Mouse (Mus musculus) heart, adult 8-10 months (tissue): Measurements from ENCODE around the gene Tbc1d10c. TPM values are rescaled to one million over a fixed set of nuclear protein-coding genes. Genes with fewer than 3 reads are reported as not detected.

Experiments
- DNase-seq: peaks from one replicate; pipeline ENCODE4 v3.0.0; 2022; ENCODE audit warnings: low spot score
- total RNA-seq, 4 experiments: library from RNA; stranded (reverse); gene quantifications; 2 replicates each; pipeline ENCODE4 v1.2.4; 2022

The Tbc1d10c gene
- total RNA-seq, 4 experiments from 2014 or later: 8.6 to 19.6 (median 12.4) TPM

DNA sequence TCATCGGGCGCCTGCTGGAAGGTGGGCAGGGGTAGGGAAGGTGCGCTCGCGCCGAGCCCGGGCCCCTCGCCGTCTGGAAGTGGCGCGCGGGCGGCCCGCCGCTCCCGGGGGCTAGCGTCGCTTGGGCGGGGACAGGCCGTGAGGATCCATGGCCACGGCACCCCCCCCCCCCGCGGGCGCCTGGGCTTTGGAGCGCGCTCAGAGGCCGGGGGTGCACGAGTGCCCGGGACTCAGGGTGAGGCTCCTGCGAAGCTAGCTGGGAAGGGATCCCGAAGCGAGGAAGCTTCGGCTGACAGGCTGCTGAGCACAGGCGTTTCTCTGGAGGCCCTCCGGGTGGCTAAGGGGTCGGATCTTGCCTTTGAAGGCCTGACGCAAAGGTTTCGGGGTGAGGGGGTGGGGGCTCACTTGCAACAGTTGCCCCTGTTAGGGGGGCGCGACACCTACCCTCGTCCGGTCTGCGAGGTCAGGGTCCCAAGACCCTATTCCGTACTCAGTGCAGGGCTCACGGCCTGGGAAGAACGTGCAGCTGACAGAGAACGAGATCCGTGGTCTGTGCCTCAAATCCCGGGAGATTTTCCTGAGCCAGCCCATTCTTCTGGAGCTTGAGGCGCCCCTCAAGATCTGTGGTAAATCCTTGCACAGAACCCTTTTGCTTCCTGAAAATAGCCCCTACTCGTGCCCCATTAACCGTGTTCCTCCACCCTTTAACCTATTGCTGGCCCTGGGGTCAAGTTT, 1.3 kb upstream of the Tbc1d10c start:
- DNase-seq: no peak

DNA sequence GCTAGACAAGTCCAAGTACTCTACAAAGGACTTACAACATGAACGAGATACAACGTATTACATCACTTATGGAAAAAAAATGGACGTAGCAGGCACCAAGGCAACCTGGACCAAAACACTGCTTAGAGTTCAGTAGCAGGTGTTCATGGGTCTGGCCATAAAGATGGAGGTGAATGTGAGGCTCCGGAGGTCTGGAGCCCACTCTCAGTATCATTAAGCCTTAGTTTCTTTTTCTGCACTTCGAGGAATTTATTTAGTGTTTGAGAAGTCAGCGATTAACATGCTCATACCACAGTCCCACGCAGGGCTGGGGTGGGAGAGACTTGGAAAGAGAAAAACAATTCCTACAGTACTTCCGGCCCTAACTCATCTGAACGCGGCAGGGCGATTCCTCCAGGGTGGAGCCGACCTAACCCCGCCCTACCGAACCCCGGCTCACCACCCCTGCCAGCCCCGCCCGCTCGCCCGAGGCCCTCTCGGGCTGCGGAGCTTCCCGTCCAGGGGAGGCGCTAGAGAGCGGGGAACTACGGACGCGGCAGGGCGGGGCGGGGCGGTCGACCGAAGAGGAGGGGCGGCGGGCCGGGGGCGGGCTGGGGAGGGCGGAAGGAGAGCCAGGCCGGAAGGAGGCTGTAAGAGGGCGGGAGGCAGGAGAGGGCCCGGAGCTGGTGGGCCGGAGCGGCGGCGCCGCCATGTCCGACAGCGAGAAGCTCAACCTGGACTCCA, 605 bp upstream of the Tbc1d10c start, which contains the start of gene Ppp1ca:
Gene Ppp1ca (plus strand): TSS at position 538 of the 723 bp plus-strand sequence.
- peak; percentile 92 for DNase-seq

DNA sequence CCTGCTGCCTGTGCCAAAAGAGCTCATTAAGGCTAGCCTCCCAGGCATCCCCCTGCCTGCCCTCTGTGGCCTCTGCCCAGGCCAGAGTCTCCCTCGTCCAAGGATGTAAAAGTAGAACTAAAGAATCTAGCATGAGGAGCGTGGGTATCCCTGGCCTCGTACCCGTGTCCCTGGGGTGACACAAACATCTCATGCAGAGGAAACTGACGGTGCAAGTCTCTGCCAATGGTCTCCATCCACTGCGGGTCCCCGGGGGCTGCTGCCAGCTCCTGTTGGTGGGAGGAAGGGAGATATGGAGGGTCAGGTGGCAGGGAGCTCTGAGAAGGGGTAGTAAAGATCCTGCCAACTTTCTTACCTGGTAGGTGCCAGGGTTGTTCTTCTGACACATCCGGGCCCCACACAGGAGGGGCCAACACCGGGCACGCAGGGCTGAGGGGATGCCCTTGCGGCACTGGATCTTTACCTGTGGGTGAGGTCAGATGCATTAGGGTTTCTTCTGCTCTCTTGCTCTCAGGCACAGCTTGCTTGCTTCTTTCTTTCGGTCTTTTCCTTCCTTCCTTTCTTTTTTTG, 1.9 kb downstream of the Tbc1d10c start:
- no peak for DNase-seq

DNA sequence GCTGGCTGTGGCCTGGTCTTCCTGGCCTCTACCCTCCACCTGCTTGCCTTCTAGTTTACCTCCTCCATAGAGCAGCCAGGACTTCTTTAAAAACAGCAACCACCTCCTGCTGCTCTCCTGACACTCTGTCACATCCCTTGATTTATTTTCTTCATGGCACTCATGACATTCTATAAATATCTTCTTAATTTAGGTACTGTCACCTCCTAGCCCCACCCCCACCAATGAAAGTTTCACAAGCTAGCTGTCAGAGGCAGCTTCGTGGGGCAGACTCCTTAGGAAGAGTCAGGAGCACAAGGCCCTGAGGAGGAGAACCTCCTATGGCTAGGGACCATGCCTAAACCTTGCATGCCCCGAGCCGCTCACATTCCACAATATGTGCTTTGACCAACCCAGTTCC, 3.8 kb downstream of the Tbc1d10c start:
- no peak for DNase-seq

DNA sequence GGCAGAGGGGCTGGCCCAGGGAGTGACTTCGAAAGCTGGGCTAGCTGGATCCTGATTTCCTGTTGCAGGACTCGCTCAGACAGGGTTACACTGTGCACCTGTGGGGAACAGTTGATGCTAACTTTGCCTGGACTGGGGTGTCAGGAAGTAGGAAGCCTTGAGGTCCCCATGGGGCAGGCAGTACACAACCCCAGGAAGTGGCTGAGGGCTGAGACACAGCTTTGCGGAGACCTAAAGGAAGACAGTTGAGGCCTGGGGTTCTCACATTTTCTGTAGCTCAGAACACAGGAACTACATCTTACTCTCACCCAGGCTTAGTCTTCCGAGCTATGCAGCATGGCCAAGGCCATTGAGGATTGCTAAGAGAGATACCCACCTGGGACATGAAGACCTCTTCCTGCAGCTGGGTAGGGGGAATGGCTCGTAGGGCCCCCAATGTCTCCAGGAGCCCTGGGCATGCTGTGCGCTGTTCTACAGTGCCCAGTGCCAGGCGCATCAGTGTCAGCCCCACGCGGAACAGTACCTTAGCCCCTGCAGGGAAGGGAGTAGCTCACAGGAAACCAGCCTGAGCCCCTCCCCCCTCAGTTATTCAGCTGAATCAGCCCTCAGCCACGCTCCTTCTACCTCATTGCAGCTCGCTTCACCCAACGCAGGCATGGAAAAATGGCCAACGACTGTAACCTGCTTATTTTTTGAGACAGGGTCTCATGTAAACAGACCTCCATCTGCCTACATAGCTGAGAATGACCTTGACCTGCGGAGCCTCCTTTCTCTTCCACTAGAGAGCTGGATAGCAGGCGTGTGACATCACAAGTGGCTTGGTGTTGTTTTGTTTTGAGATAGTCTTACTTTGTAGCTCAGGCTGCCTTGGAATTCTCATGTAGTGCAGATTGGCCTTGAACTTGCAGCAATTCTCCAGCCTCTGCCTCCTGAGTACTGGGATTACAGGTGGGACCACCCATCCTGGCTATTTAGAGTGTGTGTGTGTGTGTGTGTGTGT, 5.8 kb downstream of the Tbc1d10c start:
- no peak for DNase-seq

DNA sequence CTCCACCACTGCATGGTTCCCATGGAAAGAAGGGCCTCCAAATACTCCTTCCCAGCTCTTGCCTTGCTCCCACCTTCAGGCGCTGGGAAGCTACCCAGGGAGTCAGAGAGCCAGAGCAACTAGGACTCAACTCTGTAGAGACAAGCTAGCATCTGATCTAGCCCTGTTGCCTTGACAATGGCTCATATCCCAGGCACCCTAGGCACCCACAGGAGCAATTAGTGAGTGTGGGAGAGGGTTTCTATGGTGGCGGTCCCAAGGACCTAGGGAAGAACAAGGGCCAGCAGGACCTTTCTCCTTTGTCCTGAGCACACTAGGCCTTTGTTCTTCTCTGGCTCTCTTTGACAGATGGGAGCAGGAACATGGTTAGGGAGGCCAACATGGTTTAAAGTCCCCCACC, 7.4 kb downstream of the Tbc1d10c start:
- no peak for DNase-seq

DNA sequence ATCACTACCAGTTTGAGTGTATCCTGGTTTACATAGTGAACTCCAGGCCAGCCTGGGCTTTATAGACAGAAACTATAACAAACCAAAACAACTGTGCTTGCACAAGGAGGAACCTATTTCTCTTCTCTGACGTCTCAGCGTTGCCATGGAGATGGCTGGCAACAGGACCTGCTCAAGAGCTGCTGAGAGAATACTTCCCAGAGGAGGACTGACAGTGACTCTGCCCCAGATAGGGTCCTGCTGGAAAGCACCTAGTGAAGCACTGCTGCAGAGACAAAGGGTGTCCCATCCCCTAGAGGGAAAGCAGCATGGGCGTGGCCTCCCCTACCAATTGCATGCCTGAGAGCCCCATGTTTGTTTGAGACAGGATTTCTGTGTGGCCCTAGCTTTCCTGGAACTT, 9.2 kb downstream of the Tbc1d10c start:
- DNase-seq: no peak

DNA sequence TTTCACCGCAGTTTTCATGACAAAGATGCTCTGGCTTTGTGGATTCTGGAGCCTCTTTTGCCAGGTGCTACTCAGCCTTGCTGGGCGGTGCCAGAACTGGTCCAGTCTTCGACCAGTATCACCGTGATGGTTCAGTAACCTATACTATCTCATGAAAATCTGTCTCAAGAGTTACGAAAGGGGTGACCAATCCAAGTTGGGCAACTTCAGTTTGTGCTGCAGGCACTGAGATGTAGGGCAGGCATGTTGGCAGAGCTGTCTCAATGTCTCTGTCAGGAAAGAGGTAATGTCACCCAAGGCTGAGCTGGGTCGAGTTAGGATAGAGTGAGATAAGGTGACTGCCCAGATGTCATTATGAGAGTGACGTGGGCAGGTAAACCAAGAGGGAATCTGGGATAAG, 10.7 kb downstream of the Tbc1d10c start:
- no peak for DNase-seq

DNA sequence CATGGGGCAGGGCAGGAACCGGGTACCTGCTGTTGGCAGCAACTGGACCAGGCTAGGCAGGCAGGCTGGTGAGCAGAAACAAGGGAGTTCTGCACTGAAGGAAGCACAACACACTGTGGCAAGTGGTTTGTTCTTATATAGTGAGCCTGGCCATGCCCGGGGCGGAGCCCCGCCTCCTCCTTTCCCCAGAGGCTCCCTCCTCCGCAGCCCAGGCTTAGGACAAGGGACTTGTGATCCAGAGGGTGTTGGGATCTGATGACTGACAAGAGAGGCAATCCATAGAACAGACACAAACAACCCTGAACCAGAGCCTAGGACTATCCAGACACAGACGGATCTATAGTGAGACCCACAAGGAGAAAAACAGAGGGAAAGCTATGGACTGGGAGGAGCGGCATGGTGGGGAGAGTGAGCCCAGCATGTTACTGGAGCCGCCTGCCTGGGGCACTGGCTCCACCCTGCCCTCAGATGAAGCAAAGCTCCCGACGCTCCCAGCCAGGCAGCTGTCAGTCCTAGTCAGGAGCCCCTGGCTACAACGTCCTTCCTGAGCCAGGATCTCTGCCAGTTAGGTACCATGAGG, 15.6 kb downstream of the Tbc1d10c start, which contains the start of gene Carns1:
Gene Carns1 (minus strand): TSS at position 112 of the 580 bp plus-strand sequence.
- DNase-seq: no peak

DNA sequence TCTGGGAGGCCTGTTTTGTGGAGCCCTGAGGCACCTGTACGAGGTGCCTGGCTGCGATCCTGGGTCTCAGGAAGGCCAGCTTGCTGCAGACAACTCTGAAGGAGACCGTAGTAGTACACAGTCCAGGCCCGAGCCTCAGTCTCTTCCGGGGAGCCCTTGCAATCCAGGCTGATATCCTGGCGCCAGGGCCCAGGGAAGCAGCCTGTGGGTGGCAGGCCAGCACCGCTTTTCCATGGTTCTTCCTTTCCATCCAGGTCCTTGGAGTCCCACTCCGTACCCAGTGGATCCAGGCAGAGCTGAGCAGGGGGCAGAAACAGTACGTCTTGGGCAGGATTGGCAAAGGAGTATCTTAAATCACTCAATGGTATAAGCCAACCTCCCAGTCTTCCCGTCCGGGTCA, 18.2 kb downstream of the Tbc1d10c start:
- no peak for DNase-seq

DNA sequence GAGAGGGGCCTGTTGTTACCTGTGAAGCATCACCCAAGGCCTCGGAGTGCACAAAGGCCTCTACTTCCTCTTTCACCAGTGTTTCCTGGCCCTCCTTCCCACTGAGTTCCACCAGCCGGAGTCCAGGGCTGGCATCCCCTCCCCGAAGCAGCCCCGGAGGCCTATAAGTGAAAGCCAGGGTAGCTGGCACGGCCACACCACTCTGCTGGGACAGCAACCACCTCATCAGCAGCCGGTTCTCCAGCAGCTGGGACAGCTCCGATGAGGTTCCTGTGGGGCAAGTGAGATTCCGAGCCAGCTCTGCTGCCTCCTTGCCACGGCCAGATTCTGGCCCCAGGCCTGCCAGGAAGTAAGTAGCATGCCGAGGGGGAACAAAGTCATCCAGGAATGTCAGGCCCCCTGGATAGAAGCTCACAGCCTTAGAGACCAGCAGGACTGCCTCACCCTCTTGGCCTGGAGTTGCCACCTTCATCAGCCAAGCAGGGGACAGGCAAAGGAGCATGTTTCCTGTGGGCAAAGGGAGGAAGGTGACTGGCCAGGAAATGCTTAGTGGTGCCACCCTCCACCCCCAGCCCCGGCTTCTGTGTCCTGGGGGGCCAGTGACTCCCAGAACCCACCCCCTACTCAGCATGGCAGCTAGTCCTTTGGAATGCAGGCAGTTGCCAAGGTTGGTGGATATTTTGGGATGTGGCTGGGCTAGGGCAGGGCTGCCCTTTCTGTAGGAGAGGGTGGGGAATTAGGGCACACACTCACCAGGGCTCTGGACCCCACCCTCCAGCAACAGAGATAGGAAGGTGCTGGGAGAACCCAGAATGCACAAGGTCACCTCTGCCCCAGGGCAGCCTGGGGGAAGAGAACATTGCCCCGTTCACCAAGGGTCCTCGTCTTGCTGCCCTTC, 19.4 kb downstream of the Tbc1d10c start:
- no peak for DNase-seq

DNA sequence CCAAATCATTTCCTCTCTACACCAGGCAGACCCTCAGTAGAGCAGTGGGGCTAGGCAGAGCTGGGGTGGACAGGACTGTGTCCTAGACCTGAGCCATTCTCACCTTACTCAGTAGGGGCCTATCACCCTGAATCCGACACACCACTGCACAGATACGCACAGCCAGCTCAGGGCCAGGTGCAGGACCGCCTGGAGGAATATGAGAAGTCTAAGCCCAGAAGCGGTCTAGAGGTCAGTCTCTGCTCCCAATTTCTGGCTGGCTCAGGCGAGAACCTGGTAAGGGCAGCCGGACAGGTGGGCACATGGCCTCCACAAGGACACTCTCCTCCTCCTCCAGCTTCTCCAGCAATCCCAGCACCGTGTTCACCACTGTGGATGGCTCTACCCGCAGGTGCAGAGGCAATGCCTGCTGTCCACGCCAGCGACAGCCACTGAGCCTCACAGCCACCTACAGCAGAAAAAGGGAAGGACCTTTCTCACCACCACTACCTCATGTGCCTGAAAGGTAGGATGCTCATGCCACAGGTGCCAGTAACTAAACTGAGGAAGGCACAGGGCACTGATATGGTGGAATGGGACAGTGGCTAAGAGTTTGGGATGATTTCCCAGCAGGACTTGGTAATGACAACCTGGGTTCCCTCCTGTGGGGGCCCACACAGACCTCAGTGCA, 20.2 kb downstream of the Tbc1d10c start:
- DNase-seq: no peak

DNA sequence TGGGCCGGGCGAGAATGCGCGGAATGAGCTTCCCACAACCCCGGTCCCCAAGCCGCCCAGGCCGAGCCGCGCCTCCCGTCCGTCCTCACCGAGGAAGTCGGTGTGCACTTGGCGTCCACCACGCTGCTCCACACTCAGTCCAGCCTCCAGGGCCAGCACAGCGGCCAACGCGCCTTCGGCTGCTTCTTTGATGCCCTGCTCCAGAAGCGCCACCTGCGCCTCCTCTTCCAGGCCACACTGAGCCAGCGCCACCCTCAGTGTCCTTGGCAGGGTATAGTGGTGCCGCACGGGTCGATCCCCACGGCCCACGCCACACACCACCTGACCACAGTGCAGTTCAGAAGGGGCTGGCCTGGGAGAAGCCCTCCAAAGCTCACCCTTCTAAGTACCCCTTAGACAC, 21.3 kb downstream of the Tbc1d10c start:
- no peak for DNase-seq

DNA sequence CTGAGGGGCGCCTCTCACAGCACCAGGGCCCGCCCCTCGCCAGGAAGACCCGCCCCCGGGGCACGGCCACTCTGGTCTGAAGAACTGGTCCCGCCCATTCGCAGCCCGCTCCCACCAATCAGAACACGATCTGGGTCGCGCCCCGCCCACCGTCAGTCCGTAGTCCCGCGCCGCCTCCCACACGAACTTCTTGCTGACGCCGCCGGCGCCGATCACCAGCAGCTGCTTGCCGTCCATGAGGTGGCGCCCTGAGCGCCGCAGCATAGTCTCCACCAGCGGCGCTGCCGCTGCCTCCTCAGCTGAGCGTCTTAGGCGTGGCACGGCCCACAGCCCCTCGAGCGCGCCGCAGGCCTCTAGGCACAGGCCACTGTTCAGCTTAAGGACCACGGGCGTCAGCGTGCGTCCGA, 21.7 kb downstream of the Tbc1d10c start:
- peak; percentile 99 for DNase-seq

DNA sequence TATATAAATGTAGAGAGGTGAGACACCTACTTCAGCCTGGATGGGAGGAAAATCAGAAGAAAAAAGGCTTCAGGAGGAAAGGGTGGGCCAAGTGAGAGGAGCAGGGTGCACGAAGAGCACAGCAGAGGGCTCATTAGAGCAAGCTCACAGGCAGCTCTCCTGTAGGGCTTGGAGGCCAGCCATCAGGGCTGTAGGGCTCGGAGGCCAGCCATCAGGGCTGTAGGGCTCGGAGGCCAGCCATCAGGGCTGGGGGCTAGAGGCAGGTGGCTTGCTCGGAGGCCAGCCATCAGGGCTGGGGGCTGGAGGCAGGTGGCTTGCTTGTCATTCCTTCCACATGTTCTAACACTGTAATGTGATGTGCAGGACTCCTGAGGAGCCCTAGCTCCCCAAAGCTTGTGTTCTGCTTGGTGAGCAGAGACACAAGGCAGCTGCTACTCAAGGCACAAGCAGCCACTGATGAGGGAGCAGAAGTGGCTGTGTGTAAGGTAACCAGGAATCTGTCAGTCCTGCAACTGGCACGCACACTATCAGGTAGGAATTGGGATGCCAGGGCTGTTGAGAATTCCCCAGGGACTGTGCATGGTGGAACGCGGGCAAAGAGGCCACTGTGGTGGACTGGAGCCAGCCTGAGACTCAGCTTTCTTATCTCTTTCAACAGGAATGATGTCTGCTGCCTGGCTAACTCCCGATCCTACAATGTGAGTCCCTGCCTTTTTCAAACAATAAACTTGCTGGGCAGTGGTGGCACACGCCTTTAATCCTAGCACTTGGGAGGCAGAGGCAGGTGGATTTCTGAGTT, 24.2 kb downstream of the Tbc1d10c start:
- DNase-seq: no peak

DNA sequence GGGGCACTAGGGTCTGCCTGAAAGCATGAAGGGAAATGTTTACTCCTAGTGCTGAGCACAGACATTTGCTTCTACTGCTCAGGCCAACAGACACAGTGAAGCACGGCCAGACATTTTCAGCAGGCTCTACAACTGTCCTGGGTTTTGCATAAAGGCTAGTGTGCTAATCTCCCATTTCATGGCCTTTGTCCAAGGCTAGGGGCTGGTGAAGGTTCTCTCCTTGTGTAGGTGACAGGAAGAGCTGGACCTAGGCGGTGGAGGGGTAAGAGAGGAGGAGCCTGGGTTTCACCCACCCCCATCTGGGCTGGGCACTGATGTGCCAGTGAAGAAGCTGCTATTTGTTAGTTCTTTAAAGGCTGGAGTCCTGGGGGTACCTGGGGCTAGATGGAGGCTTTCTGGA, 26.4 kb downstream of the Tbc1d10c start:
- no peak for DNase-seq

DNA sequence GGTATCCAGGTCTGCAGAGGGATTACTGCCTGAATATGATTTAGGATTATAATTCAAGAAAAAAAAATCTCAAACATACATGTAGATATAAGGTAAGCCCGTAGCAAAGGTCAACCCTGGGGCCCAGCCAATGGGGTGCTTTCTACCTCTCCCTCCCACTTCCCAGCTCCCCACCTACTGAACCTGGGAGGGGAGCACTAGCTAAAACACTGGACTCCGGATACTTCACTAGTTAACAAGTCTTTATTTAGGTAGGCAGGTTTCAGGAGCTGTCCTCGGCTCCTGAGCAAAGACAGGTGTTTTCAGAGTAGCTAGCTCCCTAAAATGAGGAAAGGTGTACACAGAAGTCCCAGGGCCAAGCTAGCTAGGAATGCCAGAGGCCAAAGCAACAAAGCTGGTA, 27.0 kb downstream of the Tbc1d10c start:
- DNase-seq: no peak

DNA sequence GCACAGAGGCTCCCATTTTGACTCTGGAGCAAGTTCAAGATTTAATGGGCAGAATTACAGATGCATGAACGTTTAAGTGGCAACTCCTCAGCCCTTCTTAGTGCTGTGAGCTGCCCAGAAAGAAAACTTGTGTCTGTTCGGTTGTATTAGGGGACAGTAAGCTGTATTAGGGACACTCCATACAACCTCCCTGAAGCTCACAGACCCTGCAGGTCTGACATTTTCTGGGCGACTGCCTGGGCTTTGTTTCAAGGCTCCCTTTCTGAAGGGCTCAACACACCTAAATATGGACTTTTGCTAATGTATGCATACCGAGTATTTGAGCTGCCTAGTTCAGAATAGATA, 27.6 kb downstream of the Tbc1d10c start:
- no peak for DNase-seq
